Mouse (Mus musculus) liver, postnatal 0 days (tissue): ENCODE results near the gene Ccdc155.

ENCODE experiments used
- CTCF ChIP-seq: sonication (generic); IDR thresholded peaks from 2 replicates; pipeline ENCODE4 v1.5.1; 2016; ENCODE audit warnings: antibody characterized with exemption, low read depth
- EP300 ChIP-seq: IDR thresholded peaks from 2 replicates; pipeline ENCODE4 v1.6.1; 2016; ENCODE audit warnings: antibody characterized with exemption, low read depth, mild to moderate bottlenecking

GRCm38 (mm10) chr7:45156206-45156605, 48.5 kb downstream of the Ccdc155 start:
- no peak for TF ChIP-seq CTCF
- no peak for TF ChIP-seq EP300
